Mouse (Mus musculus) stomach, postnatal 0 days (tissue): Measurements from ENCODE around the gene Prss46.

Source experiments
- CTCF ChIP-seq: IDR thresholded peaks from 2 replicates; pipeline ENCODE4 v1.5.1; 2016; ENCODE audit warnings: antibody characterized with exemption, low read depth, mild to moderate bottlenecking, moderate library complexity
- EP300 ChIP-seq: optimal IDR thresholded peaks from 2 replicates; pipeline ENCODE3; 2016; ENCODE audit warnings: antibody characterized with exemption

GRCm38 (mm10) chr9:110875288-110875695 is 31.0 kb downstream of the Prss46 start:
- no peak for TF ChIP-seq CTCF
- TF ChIP-seq EP300, result no peak
